Mouse (Mus musculus): ENCODE data around the gene Krtap13-1. TPM values are rescaled to one million over a fixed set of nuclear protein-coding genes. Genes with fewer than 3 reads are reported as not detected.

Gene Krtap13-1
- total RNA-seq, 2 experiments from 2014 or later: not detected

Other genes starting within 250 kb of the Krtap13-1 start
- not detected for gene Cldn17, start 221.9 kb upstream of the Krtap13-1 start, total RNA-seq (2021)
- not detected for gene Cldn8, start 165.7 kb upstream of the Krtap13-1 start, total RNA-seq (2021)
- not detected for gene Krtap24-1, start 116.6 kb upstream of the Krtap13-1 start, total RNA-seq (2021)
- gene 2310079G19Rik, start 101.2 kb upstream of the Krtap13-1 start, total RNA-seq (2021): not detected
- not detected for gene Krtap26-1, start 81.1 kb upstream of the Krtap13-1 start, total RNA-seq (2021)
- gene Krtap27-1, start 57.2 kb upstream of the Krtap13-1 start, total RNA-seq (2021): not detected
- gene 2310061N02Rik, start 20.9 kb upstream of the Krtap13-1 start, total RNA-seq (2021): not detected
- gene Krtap13, start 22.8 kb downstream of the Krtap13-1 start, total RNA-seq (2021): not detected
- gene 2310034C09Rik, start 30.0 kb downstream of the Krtap13-1 start, total RNA-seq (2021): not detected
- gene 2310057N15Rik, start 45.3 kb downstream of the Krtap13-1 start, total RNA-seq (2021): not detected
- not detected for gene Gm5965, start 49.0 kb downstream of the Krtap13-1 start, total RNA-seq (2021)
- gene Gm20741, start 83.4 kb downstream of the Krtap13-1 start, total RNA-seq (2021): not detected
- gene Krtap15, start 91.4 kb downstream of the Krtap13-1 start, total RNA-seq (2021): not detected
- gene Krtap14, start 97.3 kb downstream of the Krtap13-1 start, total RNA-seq (2021): not detected
- not detected for gene Krtap19-1, start 140.5 kb downstream of the Krtap13-1 start, total RNA-seq (2021)
- not detected for gene Krtap19-2, start 145.4 kb downstream of the Krtap13-1 start, total RNA-seq (2021)
- not detected for gene Krtap19-3, start 149.2 kb downstream of the Krtap13-1 start, total RNA-seq (2021)
- not detected for gene Krtap19-4, start 156.2 kb downstream of the Krtap13-1 start, total RNA-seq (2021)
- gene Krtap19-5, start 167.6 kb downstream of the Krtap13-1 start, total RNA-seq (2021): not detected
- gene Krtap19-9b, start 203.4 kb downstream of the Krtap13-1 start, total RNA-seq (2021): not detected
- not detected for gene Krtap16-3, start 234.0 kb downstream of the Krtap13-1 start, total RNA-seq (2021)